Mouse (Mus musculus) intestine, embryonic 15.5 days (tissue): ENCODE data around the gene A430005L14Rik. TPM values are rescaled to one million over a fixed set of nuclear protein-coding genes. Genes with fewer than 3 reads are reported as not detected.
A peak's percentile ranks its signal among the peaks of the same experiment; 100 is the strongest.

Source experiments
- ATAC-seq: fragments of 200-750 bp; cut with Nextera tagmentation; 2 replicates; pipeline ENCODE4 v1.8.0; 2017; ENCODE audit warnings: moderate TSS enrichment, moderate library complexity
- H3K27ac ChIP-seq: fragments of 300-500 bp; sonication (generic); 2 replicates; pipeline ENCODE4 v1.5.1; 2015; ENCODE audit warnings: mild to moderate bottlenecking, inconsistent platforms
- H3K27me3 ChIP-seq: fragments of 300-500 bp; sonication (generic); replicated peaks from 2 replicates; pipeline ENCODE4 v1.6.1; 2015; ENCODE audit warnings: inconsistent platforms
- H3K36me3 ChIP-seq: fragments of 300-500 bp; sonication (generic); 2 replicates; pipeline ENCODE4 v1.6.1; 2015; ENCODE audit warnings: inconsistent platforms
- H3K4me1 ChIP-seq: fragments of 300-500 bp; sonication (generic); replicated peaks from 2 replicates; pipeline ENCODE4 v1.6.1; 2015; ENCODE audit warnings: inconsistent platforms
- H3K4me2 ChIP-seq: fragments of 300-500 bp; sonication (generic); replicated peaks from 2 replicates; pipeline ENCODE4 v1.6.1; 2015; ENCODE audit warnings: mild to moderate bottlenecking, inconsistent platforms
- H3K4me3 ChIP-seq: fragments of 300-500 bp; sonication (generic); replicated peaks from 2 replicates; pipeline ENCODE4 v1.5.1; 2015; ENCODE audit warnings: inconsistent platforms
- H3K9ac ChIP-seq: fragments of 300-500 bp; sonication (generic); 2 replicates; pipeline ENCODE4 v1.6.1; 2015; ENCODE audit warnings: inconsistent platforms
- H3K9me3 ChIP-seq: fragments of 300-500 bp; sonication (generic); 2 replicates; pipeline ENCODE4 v1.6.1; 2016; ENCODE audit warnings: inconsistent platforms
- WGBS: fragments of 180-500 bp; shearing (Covaris S2); methylation state at CpG from one replicate; pipeline ENCODE4 v1.1.7; 2015; 5-methylcytosine and 5-hydroxymethylcytosine counted together
- polyA plus RNA-seq: library from polyadenylated mRNA; unstranded; fragments of >200 nt; fragmentation: Nextera tagmentation; extraction: Ambion mirVana; gene quantifications from 2 replicates; pipeline ENCODE4 v1.2.1, GENCODE M21; 2015

Gene A430005L14Rik
- polyA plus RNA-seq, 1 experiment from 2014 or later: 70.1 TPM

DNA sequence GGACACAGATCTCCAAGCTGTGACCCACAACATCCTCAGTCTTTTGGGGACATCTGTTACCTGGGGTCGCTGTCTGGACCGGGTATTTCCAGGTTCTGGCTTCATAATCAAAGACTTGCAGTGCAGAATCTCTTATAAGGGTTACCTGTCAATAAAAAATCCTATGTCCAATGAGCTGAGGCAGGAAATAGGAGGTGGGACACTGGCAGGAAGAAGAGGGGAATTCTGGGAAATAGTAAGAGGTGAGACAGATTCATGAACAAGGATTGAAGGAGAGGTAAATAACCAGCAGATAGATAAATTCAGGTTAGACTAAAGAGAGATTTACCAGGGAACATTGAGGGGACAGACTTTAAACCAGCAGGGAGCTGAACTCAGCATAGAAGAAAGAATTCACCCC, 6.7 kb upstream of the A430005L14Rik start:
- H3K9me3 ChIP-seq: no peaks in the 10 kb centered on the region
- ATAC-seq: no peak

DNA sequence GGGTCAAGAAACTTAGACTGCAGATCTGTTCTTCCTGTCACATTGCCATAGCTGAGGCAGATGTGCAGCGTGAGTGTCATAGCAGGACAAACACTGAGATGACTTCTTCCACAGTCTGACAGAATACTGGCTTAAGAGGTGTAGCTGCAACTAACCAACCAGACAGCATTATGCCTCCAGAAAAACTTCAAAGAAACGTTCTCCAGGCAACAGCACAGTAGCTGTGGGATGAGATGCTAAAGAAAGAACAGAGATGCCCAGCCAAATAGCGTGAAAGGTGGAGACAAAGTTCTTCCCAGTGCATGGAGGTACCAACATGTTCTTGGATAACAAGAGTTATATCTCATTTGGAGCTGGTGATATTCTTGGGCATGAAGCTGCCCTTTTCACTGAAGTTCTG, 5.9 kb upstream of the A430005L14Rik start:
- no peaks in the 10 kb centered on the region for H3K4me1 ChIP-seq
- WGBS: 55% methylated on average over 3 of the region's 3 CpGs
- peaks cover 6% of the 10 kb centered on the region; the same call in 1 of the 2 replicates for H3K27me3 ChIP-seq

More for the DNA sequence above, 6.7 kb upstream of the A430005L14Rik start:
- H3K27ac ChIP-seq: no peak overlapping the region
- no peak overlapping the region for H3K4me2 ChIP-seq
- WGBS: 85% methylated on average over 2 of the region's 2 CpGs
- H3K36me3 ChIP-seq: no peaks in the 10 kb centered on the region
- H3K4me3 ChIP-seq: no peak overlapping the region
- no peaks in the 10 kb centered on the region for H3K4me1 ChIP-seq
- H3K9ac ChIP-seq: no peak overlapping the region
- peaks cover 6% of the 10 kb centered on the region; the same call in 1 of the 2 replicates for H3K27me3 ChIP-seq

DNA sequence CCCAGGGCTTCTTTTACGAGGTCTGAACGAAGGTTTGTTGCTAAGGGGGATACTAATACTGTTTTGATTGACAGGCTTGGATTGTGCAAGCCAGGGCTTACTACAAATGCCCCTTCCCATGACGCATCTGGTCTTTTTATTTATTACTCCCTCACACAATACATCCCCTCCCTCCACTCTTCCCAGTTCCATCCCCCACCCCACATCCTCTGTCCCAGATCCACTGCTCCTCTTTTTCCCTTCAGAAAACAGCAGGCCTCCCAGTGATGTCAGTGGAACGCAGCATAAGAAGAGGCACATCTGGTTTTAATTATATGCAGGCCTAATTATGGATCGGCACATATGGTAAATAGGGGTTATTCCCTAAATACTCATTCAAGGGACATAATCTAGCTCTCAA, 5.3 kb upstream of the A430005L14Rik start:
- Histone ChIP-seq H3K9ac (no peak overlapping the region), H3K4me3 (no peak overlapping the region), H3K4me1 (no peaks in the 10 kb centered on the region), H3K27me3 (peaks cover 6% of the 10 kb centered on the region; the same call in 1 of the 2 replicates), H3K27ac (no peak overlapping the region), H3K9me3 (no peaks in the 10 kb centered on the region), H3K36me3 (no peaks in the 10 kb centered on the region), H3K4me2 (no peak overlapping the region)
- WGBS: 55% methylated on average over 5 of the region's 5 CpGs
- ATAC-seq: no peak

More for the DNA sequence above, 5.9 kb upstream of the A430005L14Rik start:
- Histone ChIP-seq H3K4me3 (no peak overlapping the region), H3K4me2 (no peak overlapping the region), H3K27ac (no peak overlapping the region), H3K36me3 (no peaks in the 10 kb centered on the region), H3K9ac (no peak overlapping the region), H3K9me3 (no peaks in the 10 kb centered on the region)
- ATAC-seq: no peak

DNA sequence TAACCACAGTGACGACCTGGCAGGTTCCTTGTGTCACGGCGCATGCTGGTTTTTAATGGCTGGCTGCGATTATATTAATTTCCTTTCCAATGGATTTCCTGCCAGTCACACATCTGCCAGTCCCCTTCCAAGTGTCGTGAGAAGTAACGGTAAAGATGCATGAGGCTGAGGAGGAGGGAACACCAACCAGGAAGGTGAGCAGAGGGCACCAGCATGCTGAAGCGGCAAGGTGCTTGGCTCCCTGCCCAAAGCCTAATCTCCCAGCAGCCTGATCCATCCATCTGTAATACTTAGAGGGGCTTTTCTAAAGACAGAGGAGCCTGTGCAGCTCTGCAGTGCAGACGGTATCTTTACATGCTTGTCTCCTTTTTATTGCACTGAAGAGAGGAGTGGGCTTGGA, 1.4 kb upstream of the A430005L14Rik start:
- H3K27me3 ChIP-seq: no peaks in the 10 kb centered on the region; the same call in 1 of the 2 replicates
- H3K4me1 ChIP-seq: peaks cover 3% of the 10 kb centered on the region; the same call in 1 of the 2 replicates
- H3K36me3 ChIP-seq: no peaks in the 10 kb centered on the region; the same call in 1 of the 2 replicates
- no peak overlapping the region for H3K4me3 ChIP-seq
- H3K9ac ChIP-seq: no peak overlapping the region
- H3K4me2 ChIP-seq: no peak overlapping the region
- H3K27ac ChIP-seq: no peak overlapping the region
- no peak for ATAC-seq
- H3K9me3 ChIP-seq: no peaks in the 10 kb centered on the region
- 80% methylated on average over 8 of the region's 8 CpGs for WGBS

DNA sequence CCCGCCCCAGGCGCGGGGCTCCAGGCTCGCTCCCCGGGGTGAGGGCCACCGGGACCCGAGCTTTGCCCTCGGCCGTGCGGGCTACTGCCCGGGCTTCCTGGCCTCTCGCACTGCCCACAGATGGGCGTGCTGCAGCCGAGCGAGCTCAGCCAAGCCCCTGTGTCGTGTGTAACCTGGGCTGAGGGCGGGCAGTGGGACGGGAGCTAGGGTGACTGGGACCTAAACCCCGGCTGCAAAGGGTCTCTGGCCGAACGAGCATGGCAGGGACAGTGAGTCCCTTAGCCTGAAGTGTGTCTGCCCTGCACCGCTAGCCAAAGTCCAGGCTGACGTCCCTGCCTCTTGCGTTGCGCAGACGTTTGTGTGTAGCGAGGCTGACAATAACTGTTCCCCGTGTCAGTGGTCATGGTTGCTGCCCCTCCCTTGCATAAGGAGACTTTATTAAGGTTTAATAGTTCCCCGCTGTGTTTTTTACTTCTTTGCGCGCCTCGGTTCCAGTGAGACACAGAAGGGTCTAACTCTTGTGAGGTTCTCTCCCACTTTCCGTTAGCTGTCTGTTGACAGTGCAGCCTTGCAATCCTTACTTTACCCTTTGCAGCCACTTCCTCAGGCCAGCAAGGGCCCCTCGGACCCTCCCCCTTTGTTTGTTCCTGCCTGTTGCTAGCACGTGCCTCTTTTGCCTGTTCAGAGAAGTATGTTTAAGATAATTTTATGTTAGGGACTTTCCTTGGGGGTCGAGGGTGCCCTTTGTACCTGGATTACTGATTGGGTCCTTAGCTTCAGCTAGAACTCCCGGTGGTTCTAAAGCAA, 610 bp downstream of the A430005L14Rik start:
- peak; percentile 11 for ATAC-seq
- peaks cover 16% of the 10 kb centered on the region for H3K36me3 ChIP-seq

DNA sequence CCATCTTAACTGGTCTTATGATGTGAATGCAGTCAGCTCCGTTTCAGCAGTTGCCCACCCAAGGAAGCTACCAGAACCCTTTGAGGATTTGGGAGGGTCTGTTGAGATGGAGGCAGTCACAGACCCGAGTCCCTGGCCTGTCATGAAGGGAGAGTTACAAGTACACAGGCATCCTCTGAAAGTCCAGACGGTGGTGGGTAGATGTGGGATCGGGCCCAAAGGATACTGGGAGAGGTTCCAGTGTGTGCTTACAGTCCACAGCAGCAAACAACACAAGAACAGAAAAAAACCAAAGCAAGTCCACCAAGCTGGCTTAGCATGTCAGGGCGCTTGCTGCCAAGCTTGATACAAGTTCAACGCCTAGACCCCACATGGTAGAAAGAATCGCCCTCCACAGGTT, 5.6 kb downstream of the A430005L14Rik start:
- Histone ChIP-seq H3K4me2 (no peak overlapping the region), H3K9ac (no peak overlapping the region), H3K4me3 (no peak overlapping the region), H3K36me3 (peaks cover 19% of the 10 kb centered on the region), H3K27me3 (no peaks in the 10 kb centered on the region), H3K27ac (no peak overlapping the region), H3K4me1 (peaks cover 3% of the 10 kb centered on the region; the same call in 1 of the 2 replicates), H3K9me3 (no peaks in the 10 kb centered on the region)
- 82% methylated on average over 7 of the region's 7 CpGs for WGBS
- no peak for ATAC-seq

More for the DNA sequence above, 610 bp downstream of the A430005L14Rik start:
- Histone ChIP-seq H3K4me2 (peak overlapping the region; percentile 74), H3K9me3 (no peaks in the 10 kb centered on the region), H3K27me3 (no peaks in the 10 kb centered on the region), H3K9ac (peak overlapping the region; percentile 72), H3K27ac (peak overlapping the region; percentile 84), H3K4me3 (peak overlapping the region; percentile 56), H3K4me1 (peaks cover 3% of the 10 kb centered on the region; the same call in 1 of the 2 replicates)
- 0% methylated on average over 37 of the region's 37 CpGs for WGBS

DNA sequence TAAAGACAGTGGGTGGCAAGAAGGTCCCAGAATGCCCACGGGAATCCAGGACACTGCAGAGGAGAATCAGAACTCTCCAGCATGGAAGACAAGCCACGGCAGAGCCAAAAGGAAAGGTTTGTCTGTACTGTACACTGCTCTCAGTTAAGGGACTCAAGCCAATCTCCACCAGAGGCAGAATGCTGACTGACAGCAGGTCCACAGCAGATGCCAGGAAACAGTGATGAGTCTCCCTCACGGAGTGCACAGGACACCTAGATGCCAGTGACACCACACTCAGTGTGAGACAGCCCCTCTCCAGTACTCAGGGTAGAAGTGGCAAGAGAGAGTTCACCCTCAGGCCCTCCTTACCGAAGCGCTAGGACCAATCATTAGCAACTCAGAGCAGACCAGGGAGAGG, 9.6 kb downstream of the A430005L14Rik start:
- Histone ChIP-seq H3K36me3 (peaks cover 10% of the 10 kb centered on the region; the same call in 1 of the 2 replicates), H3K9me3 (no peaks in the 10 kb centered on the region), H3K27me3 (no peaks in the 10 kb centered on the region), H3K9ac (no peak overlapping the region), H3K4me1 (no peaks in the 10 kb centered on the region), H3K4me2 (no peak overlapping the region), H3K4me3 (no peak overlapping the region), H3K27ac (no peak overlapping the region)
- WGBS: 86% methylated on average over 5 of the region's 5 CpGs
- no peak for ATAC-seq

DNA sequence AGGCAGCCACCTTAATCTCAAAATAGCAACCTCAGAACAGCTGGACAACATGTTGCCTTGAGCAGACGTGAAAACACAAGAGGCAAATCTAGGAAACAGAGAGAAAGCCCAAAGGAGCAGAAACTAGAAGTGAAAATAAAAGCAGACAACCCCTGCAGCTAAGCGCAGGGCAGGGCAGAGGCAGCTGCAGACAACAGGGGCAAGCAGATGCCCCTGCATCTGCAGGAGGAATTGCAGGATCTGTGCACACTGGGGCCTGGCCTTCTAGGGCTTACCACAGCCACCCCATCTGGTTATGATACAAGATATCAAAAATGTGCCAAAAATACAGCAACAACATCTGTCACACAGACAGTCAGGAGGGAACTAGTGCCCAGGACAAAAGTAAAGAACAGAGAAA, 10.5 kb downstream of the A430005L14Rik start:
- no peak overlapping the region for H3K27ac ChIP-seq
- H3K4me3 ChIP-seq: no peak overlapping the region
- peaks cover 4% of the 10 kb centered on the region; the same call in 1 of the 2 replicates for H3K36me3 ChIP-seq
- WGBS: 86% methylated on average over 2 of the region's 2 CpGs
- H3K9me3 ChIP-seq: no peaks in the 10 kb centered on the region
- no peak for ATAC-seq
- no peaks in the 10 kb centered on the region for H3K27me3 ChIP-seq
- H3K9ac ChIP-seq: no peak overlapping the region
- H3K4me2 ChIP-seq: no peak overlapping the region
- no peaks in the 10 kb centered on the region for H3K4me1 ChIP-seq

DNA sequence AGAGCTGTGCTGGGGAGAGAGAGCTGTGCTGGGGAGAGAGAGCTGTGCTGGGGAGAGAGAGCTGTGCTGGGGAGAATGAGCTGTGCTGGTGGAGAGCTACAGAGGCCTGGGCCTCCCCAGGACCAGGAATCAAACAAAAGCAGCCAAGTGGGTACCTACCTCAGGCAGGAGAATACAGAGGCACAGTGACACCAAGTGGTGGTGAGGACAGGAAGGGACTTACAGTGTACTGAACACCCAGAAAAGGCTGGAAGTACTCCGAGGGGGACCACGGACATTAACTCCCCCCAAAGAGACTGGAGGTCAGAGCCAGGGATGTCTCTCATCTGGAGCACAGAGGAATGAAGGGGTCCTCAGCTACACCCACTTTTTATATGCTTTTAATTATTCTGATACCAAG, 11.0 kb downstream of the A430005L14Rik start:
- Histone ChIP-seq H3K9ac (no peak overlapping the region), H3K27ac (no peak overlapping the region), H3K27me3 (no peaks in the 10 kb centered on the region), H3K9me3 (no peaks in the 10 kb centered on the region), H3K4me3 (no peak overlapping the region), H3K4me2 (no peak overlapping the region), H3K4me1 (no peaks in the 10 kb centered on the region), H3K36me3 (no peaks in the 10 kb centered on the region)
- no peak for ATAC-seq
- 79% methylated on average over 2 of the region's 2 CpGs for WGBS

DNA sequence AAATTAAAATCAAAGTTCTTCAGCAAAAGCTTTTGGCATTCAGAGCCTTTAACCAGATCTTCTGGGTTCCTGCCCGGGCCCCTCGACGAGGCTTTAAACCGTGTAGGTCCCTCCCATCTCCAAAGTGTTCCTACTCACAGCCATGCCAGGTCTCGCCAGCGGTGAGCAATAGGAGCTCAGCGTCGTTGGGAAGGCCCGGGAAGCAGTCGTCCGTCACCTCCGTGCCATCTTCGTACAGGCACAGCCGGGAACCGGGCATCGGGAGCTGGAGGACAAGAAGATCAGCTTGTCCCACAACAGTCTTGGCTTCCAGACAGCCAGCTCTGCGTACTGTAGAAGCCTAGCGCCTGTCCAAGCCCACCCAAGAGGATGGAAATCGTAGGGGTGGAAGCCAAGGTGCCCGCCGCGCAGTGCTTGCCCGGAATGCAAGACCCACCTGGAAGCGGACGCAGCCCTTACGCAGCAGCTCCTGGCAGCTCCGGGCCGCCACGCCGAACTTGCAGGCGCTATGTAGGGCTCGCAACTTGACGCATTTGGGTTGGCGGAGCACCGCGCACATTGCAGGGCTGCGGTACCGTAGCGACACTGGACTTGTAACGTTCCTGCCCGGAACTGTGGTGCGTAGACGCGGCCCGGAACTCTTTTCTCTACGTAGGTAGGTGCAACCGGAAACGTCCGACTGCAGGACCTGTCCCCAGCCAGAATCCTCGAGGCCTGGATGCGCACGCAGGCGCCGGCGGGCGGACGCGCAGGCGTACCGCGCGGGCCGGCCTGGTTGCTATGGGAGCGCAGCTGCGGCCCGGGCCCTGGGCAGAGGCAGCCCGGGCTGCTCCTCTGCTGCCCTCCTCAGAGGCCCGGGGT, 17.6 kb downstream of the A430005L14Rik start, which contains the start of the genes Dffb and Cep104:
Gene Dffb, minus strand, starts transcription at position 696 of the 861 bp plus-strand sequence.
Gene Cep104, plus strand, starts transcription at position 764 of the 861 bp plus-strand sequence.
- peak within 1 kb of the TSS; percentile 92 for H3K9ac ChIP-seq
- peak within 1 kb of the TSS; percentile 60 for H3K27ac ChIP-seq
- WGBS: under 1% methylated on average over 68 of the region's 68 CpGs

DNA sequence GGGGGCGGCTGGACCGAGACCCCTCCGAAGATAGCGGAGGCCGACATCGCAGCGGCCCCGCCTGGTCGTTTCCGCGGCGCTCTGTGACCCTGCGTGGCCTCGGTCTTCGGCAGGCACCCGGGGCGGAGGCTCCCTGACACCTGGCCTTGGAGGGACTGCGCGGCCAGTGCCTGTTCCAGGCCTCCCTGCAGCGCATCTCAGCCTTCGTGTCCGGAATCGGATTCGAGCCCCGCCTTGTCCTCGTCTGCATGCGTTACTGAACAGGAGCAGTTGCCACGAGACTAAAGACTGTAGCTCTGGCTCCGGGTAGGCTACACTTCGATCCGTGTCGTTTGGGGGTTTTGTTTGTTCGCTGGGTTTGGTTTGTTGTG, 18.2 kb downstream of the A430005L14Rik start:
- Histone ChIP-seq H3K27me3 (no peaks in the 10 kb centered on the region), H3K27ac (0 out of 2 replicates have a peak overlapping the region, but pooled peaks have one; percentile 41), H3K4me3 (peak overlapping the region; percentile 89), H3K9ac (peak overlapping the region; percentile 92), H3K4me2 (peak overlapping the region; percentile 91), H3K36me3 (no peaks in the 10 kb centered on the region), H3K4me1 (peaks cover 15% of the 10 kb centered on the region; the same call in 1 of the 2 replicates), H3K9me3 (no peaks in the 10 kb centered on the region)
- under 1% methylated on average over 33 of the region's 33 CpGs for WGBS
- ATAC-seq: peak; percentile 82

More for the DNA sequence above, 17.6 kb downstream of the A430005L14Rik start, which contains the start of the genes Dffb and Cep104:
- H3K4me1 ChIP-seq: peaks cover 15% of the 10 kb centered on the region; the same call in 1 of the 2 replicates
- H3K4me3 ChIP-seq: peak within 1 kb of the TSS; percentile 89
- no peaks in the 10 kb centered on the region for H3K27me3 ChIP-seq
- no peaks in the 10 kb centered on the region for H3K9me3 ChIP-seq
- peak within 1 kb of the TSS; percentile 91 for H3K4me2 ChIP-seq
- H3K36me3 ChIP-seq: no peaks in the 10 kb centered on the region
- peak; percentile 98 for ATAC-seq

DNA sequence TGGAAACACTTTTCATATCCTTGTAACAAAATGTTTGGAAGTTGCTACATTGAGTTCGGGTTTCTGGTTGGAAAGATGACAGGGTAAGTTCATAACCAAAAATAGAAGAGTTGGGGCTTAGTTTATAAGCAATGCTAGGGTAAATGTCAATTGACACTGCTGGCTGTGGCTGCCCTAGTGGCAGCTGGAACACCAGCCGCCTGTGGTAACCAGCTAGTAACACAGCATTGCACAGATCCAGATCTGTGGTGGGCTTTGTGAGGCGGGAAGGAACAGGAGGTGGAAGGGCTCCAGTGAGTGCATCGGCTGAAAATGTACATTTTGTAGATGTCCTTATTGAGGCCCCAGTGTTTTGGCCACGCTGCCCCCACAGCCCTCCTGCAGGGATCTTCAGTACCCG, 18.7 kb downstream of the A430005L14Rik start:
- Histone ChIP-seq H3K4me1 (peaks cover 15% of the 10 kb centered on the region; the same call in 1 of the 2 replicates), H3K4me2 (peak overlapping the region; percentile 91), H3K27ac (no peak overlapping the region), H3K9ac (peak overlapping the region; percentile 92), H3K4me3 (peak overlapping the region; percentile 89), H3K36me3 (no peaks in the 10 kb centered on the region), H3K9me3 (no peaks in the 10 kb centered on the region), H3K27me3 (no peaks in the 10 kb centered on the region)
- no peak for ATAC-seq
- WGBS: 38% methylated on average over 6 of the region's 6 CpGs
